Mouse (Mus musculus): ENCODE measurements around the gene 3110040N11Rik. TPM values are rescaled to one million over a fixed set of nuclear protein-coding genes. Genes with fewer than 3 reads are reported as not detected.

3110040N11Rik gene
- polyA plus RNA-seq, 1 experiment: 32.6 TPM

DNA sequence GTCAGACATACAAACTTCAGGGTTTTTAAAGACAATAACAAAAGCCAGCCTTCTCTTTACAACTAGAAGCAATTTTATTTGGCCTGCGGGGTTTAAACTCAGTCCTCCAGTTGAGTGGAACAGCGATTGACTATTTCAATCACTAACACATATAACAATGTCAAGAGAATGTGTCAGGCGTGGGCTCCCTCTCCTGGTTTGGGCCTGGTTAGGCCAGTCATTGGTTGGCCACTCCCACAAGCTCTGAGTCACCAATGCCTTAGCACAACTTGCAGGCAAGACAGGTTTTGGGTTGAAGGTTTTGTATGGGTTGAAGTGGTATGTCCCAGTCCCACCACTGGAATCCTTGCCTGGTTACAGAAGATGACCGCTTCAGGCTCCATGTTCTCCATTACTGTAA lies 45.1 kb downstream of the 3110040N11Rik start:
- no peaks in the 10 kb centered on the region for H3K4me1 ChIP-seq (ENCODE audit: control insufficient read depth, insufficient read depth, low read length)
- no peak overlapping the region for H3K4me3 ChIP-seq (ENCODE audit: low read depth, low read length)
- no peaks in the 10 kb centered on the region for H3K27me3 ChIP-seq (ENCODE audit: control insufficient read depth, insufficient read depth, low read length, poor library complexity, severe bottlenecking)
- no peak for TF ChIP-seq POLR2A (IDR thresholded peaks at IDR 0.05; ENCODE audit: insufficient read depth, low read length)
- peak; percentile 30 for TF ChIP-seq CTCF (IDR thresholded peaks at IDR 0.05; ENCODE audit: low read depth, low read length)
- no peaks in the 10 kb centered on the region for H3K36me3 ChIP-seq (ENCODE audit: control insufficient read depth, insufficient read depth, low read length, poor library complexity, severe bottlenecking)
- no peak overlapping the region for H3K9ac ChIP-seq (ENCODE audit: low read depth, poor library complexity, severe bottlenecking)
- H3K9me3 ChIP-seq (replicated peaks; ENCODE audit: control insufficient read depth, insufficient read depth, low read length, poor library complexity, severe bottlenecking): no peaks in the 10 kb centered on the region
- no peak overlapping the region for H3K27ac ChIP-seq (ENCODE audit: insufficient read depth, low read length)

DNA sequence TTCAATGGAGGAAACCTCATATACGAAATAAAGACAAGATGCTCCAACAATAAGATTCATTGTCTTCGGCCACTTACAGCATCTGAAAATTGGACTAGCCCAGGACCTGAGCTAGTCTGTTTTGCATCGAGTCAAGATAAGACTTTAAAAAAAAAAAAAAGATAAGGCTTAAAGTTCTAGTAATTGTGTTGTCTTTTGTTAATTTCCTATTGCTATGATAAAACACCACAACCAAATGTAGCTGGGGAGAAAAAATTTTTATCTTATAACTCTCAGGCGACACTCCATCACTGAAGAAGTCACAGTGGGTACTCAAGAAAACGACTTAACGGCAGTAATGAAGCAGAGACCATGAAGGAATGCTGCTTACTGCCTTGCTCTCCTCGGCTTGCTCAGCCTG lies 49.3 kb downstream of the 3110040N11Rik start:
- no peaks in the 10 kb centered on the region for H3K36me3 ChIP-seq (ENCODE audit: control insufficient read depth, insufficient read depth, low read length, poor library complexity, severe bottlenecking)
- no peaks in the 10 kb centered on the region for H3K9me3 ChIP-seq (replicated peaks; ENCODE audit: control insufficient read depth, insufficient read depth, low read length, poor library complexity, severe bottlenecking)

GRCm38 (mm10) chr7:81738720-81739385 lies 50.4 kb downstream of the 3110040N11Rik start:
- Histone ChIP-seq H3K27me3 (ENCODE audit: control insufficient read depth, insufficient read depth, low read length, poor library complexity, severe bottlenecking) (no peaks in the 10 kb centered on the region), H3K36me3 (ENCODE audit: control insufficient read depth, insufficient read depth, low read length, poor library complexity, severe bottlenecking) (no peaks in the 10 kb centered on the region), H3K4me3 (ENCODE audit: low read depth, low read length) (no peak overlapping the region), H3K9me3 (replicated peaks; ENCODE audit: control insufficient read depth, insufficient read depth, low read length, poor library complexity, severe bottlenecking) (no peaks in the 10 kb centered on the region), H3K27ac (ENCODE audit: insufficient read depth, low read length) (no peak overlapping the region), H3K4me1 (ENCODE audit: control insufficient read depth, insufficient read depth, low read length) (no peaks in the 10 kb centered on the region), H3K9ac (ENCODE audit: low read depth, poor library complexity, severe bottlenecking) (no peak overlapping the region)
- no peak for TF ChIP-seq POLR2A (IDR thresholded peaks at IDR 0.05; ENCODE audit: insufficient read depth, low read length)
- no peak for TF ChIP-seq CTCF (IDR thresholded peaks at IDR 0.05; ENCODE audit: low read depth, low read length)
- no peak for TF ChIP-seq EP300 (IDR thresholded peaks at IDR 0.05; ENCODE audit: insufficient read depth, low read depth, low read length)

More for the DNA sequence above, 49.3 kb downstream of the 3110040N11Rik start:
- no peaks in the 10 kb centered on the region for H3K4me1 ChIP-seq (ENCODE audit: control insufficient read depth, insufficient read depth, low read length)
- no peak overlapping the region for H3K27ac ChIP-seq (ENCODE audit: insufficient read depth, low read length)
- H3K9ac ChIP-seq (ENCODE audit: low read depth, poor library complexity, severe bottlenecking): no peak overlapping the region
- TF ChIP-seq EP300 (IDR thresholded peaks at IDR 0.05; ENCODE audit: insufficient read depth, low read depth, low read length): no peak
- TF ChIP-seq CTCF (IDR thresholded peaks at IDR 0.05; ENCODE audit: low read depth, low read length): no peak
- no peak for TF ChIP-seq POLR2A (IDR thresholded peaks at IDR 0.05; ENCODE audit: insufficient read depth, low read length)
- no peaks in the 10 kb centered on the region for H3K27me3 ChIP-seq (ENCODE audit: control insufficient read depth, insufficient read depth, low read length, poor library complexity, severe bottlenecking)
- no peak overlapping the region for H3K4me3 ChIP-seq (ENCODE audit: low read depth, low read length)

GRCm38 (mm10) chr7:81735300-81736048 lies 53.8 kb downstream of the 3110040N11Rik start:
- no peaks in the 10 kb centered on the region for H3K4me1 ChIP-seq (ENCODE audit: control insufficient read depth, insufficient read depth, low read length)
- H3K9me3 ChIP-seq (replicated peaks; ENCODE audit: control insufficient read depth, insufficient read depth, low read length, poor library complexity, severe bottlenecking): no peaks in the 10 kb centered on the region
- no peak overlapping the region for H3K4me3 ChIP-seq (ENCODE audit: low read depth, low read length)
- H3K27me3 ChIP-seq (ENCODE audit: control insufficient read depth, insufficient read depth, low read length, poor library complexity, severe bottlenecking): no peaks in the 10 kb centered on the region
- H3K27ac ChIP-seq (ENCODE audit: insufficient read depth, low read length): no peak overlapping the region
- no peak overlapping the region for H3K9ac ChIP-seq (ENCODE audit: low read depth, poor library complexity, severe bottlenecking)
- TF ChIP-seq POLR2A (IDR thresholded peaks at IDR 0.05; ENCODE audit: insufficient read depth, low read length) (no peak), CTCF (IDR thresholded peaks at IDR 0.05; ENCODE audit: low read depth, low read length) (no peak), EP300 (IDR thresholded peaks at IDR 0.05; ENCODE audit: insufficient read depth, low read depth, low read length) (no peak)
- H3K36me3 ChIP-seq (ENCODE audit: control insufficient read depth, insufficient read depth, low read length, poor library complexity, severe bottlenecking): no peaks in the 10 kb centered on the region

GRCm38 (mm10) chr7:81732183-81733089 lies 56.8 kb downstream of the 3110040N11Rik start:
- Histone ChIP-seq H3K27ac (ENCODE audit: insufficient read depth, low read length) (no peak overlapping the region), H3K27me3 (ENCODE audit: control insufficient read depth, insufficient read depth, low read length, poor library complexity, severe bottlenecking) (no peaks in the 10 kb centered on the region), H3K36me3 (ENCODE audit: control insufficient read depth, insufficient read depth, low read length, poor library complexity, severe bottlenecking) (no peaks in the 10 kb centered on the region), H3K4me3 (ENCODE audit: low read depth, low read length) (no peak overlapping the region), H3K9me3 (replicated peaks; ENCODE audit: control insufficient read depth, insufficient read depth, low read length, poor library complexity, severe bottlenecking) (no peaks in the 10 kb centered on the region), H3K4me1 (ENCODE audit: control insufficient read depth, insufficient read depth, low read length) (no peaks in the 10 kb centered on the region), H3K9ac (ENCODE audit: low read depth, poor library complexity, severe bottlenecking) (no peak overlapping the region)
- no peak for TF ChIP-seq EP300 (IDR thresholded peaks at IDR 0.05; ENCODE audit: insufficient read depth, low read depth, low read length)
- no peak for TF ChIP-seq POLR2A (IDR thresholded peaks at IDR 0.05; ENCODE audit: insufficient read depth, low read length)
- no peak for TF ChIP-seq CTCF (IDR thresholded peaks at IDR 0.05; ENCODE audit: low read depth, low read length)

Other genes with a start within 250 kb of the 3110040N11Rik start
- not detected in 2 replicates for gene Fsd2, start 222.5 kb downstream of the 3110040N11Rik start, polyA plus RNA-seq (2011; ENCODE audit: insufficient read depth, insufficient read length, low read depth, missing spikeins)
- 11.1 and 12.0 TPM in 2 replicates for gene Whamm, start 218.2 kb downstream of the 3110040N11Rik start, polyA plus RNA-seq (2011; ENCODE audit: insufficient read depth, insufficient read length, low read depth, missing spikeins)
- gene Homer2, start 82.0 kb downstream of the 3110040N11Rik start, polyA plus RNA-seq (2011; ENCODE audit: insufficient read depth, insufficient read length, low read depth, missing spikeins): 9.2 and 9.9 TPM in 2 replicates
- 40.6 and 42.8 TPM in 2 replicates for gene Ramac, start 26.6 kb downstream of the 3110040N11Rik start, polyA plus RNA-seq (2011; ENCODE audit: insufficient read depth, insufficient read length, low read depth, missing spikeins)
- 150 and 152 TPM in 2 replicates for gene Btbd1, start 40.0 kb upstream of the 3110040N11Rik start, polyA plus RNA-seq (2011; ENCODE audit: insufficient read depth, insufficient read length, low read depth, missing spikeins)
- not detected in 2 replicates for gene Gm10160, start 66.3 kb upstream of the 3110040N11Rik start, polyA plus RNA-seq (2011; ENCODE audit: insufficient read depth, insufficient read length, low read depth, missing spikeins)
- 9.7 and 10.1 TPM in 2 replicates for gene Tm6sf1, start 69.5 kb upstream of the 3110040N11Rik start, polyA plus RNA-seq (2011; ENCODE audit: insufficient read depth, insufficient read length, low read depth, missing spikeins)
- 8.3 TPM in 2 replicates for gene Hdgfl3, start 145.0 kb upstream of the 3110040N11Rik start, polyA plus RNA-seq (2011; ENCODE audit: insufficient read depth, insufficient read length, low read depth, missing spikeins)
- gene Bnc1, start 202.8 kb upstream of the 3110040N11Rik start, polyA plus RNA-seq (2011; ENCODE audit: insufficient read depth, insufficient read length, low read depth, missing spikeins): 0.30 TPM in 1 of 2 replicates, not detected in the other

Data from ES-Bruce4 (cell line).